36 mouse cellular contexts compared by ENCODE assay signal in the genomic region with DNA sequence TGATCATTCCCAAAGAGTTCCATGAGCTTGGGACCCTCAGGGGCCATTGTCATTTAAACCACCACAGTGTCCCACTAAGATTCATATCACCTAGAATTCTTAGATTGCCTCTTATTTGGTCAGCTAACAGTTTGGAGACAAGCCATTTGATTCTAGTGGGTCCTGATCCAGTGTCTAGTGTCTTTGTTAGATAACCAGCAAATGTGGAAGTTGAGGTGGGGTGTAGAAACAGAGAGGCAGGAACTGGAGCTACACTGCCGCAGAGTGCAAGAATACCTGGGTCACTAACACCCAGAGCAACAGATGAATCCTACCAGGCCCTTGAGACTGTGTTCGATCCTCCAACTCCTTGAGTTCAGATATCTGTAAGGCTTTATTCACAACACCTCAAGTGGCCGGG. TPM values are rescaled to one million over a fixed set of nuclear protein-coding genes. Genes with fewer than 3 reads are reported as not detected.
"Had no signal": no experiment of that assay in that cellular context is flagged by ENCODE, and none has a peak within 500 bp of the region (broad histone marks: within the 10 kb centered on the region; RNA-seq: fewer than 3 reads in every experiment).

No protein-coding gene starts in this region.

- DNase-seq: cerebellum, adult 9-11 months; cerebellum, postnatal 10 days; cerebellum, postnatal 14 days; cerebellum, postnatal 25 days; cerebellum, postnatal 36 days; embryo, embryonic 11 days; forebrain, postnatal 0 days; gastrocnemius, adult 2 months; gastrocnemius, postnatal 10 days; gastrocnemius, postnatal 14 days; gastrocnemius, postnatal 25 days; gastrocnemius, postnatal 36 days; heart, adult 11 months; heart, adult 18-20 months; heart, adult 2 months had no signal

- H3K4me2 ChIP-seq: embryonic facial prominence, embryonic 12.5 days; embryonic facial prominence, embryonic 13.5 days; embryonic facial prominence, embryonic 15.5 days; forebrain, embryonic 12.5 days; forebrain, embryonic 13.5 days; forebrain, embryonic 15.5 days had no signal

- H3K36me3 ChIP-seq: embryonic facial prominence, embryonic 10.5 days; embryonic facial prominence, embryonic 12.5 days; embryonic facial prominence, embryonic 13.5 days; embryonic facial prominence, embryonic 15.5 days; forebrain, embryonic 10.5 days; forebrain, embryonic 12.5 days; forebrain, embryonic 15.5 days had no signal

- ATAC-seq: forebrain, embryonic 13.5 days; forebrain, embryonic 14.5 days; forebrain, embryonic 15.5 days; forebrain, embryonic 16.5 days; forebrain, postnatal 0 days had no signal

- H3K27ac ChIP-seq: embryonic facial prominence, embryonic 10.5 days; embryonic facial prominence, embryonic 12.5 days; embryonic facial prominence, embryonic 13.5 days; embryonic facial prominence, embryonic 15.5 days; forebrain, embryonic 10.5 days; forebrain, embryonic 12.5 days; forebrain, embryonic 13.5 days; forebrain, embryonic 15.5 days; gastrocnemius, adult 2 months; heart, adult 2 months had no signal

- H3K9me3 ChIP-seq: embryonic facial prominence, embryonic 10.5 days; embryonic facial prominence, embryonic 12.5 days; embryonic facial prominence, embryonic 13.5 days; embryonic facial prominence, embryonic 15.5 days; forebrain, embryonic 10.5 days; forebrain, embryonic 12.5 days; forebrain, embryonic 13.5 days; forebrain, embryonic 15.5 days had no signal

- H3K9ac ChIP-seq: embryonic facial prominence, embryonic 12.5 days; embryonic facial prominence, embryonic 13.5 days; embryonic facial prominence, embryonic 15.5 days; forebrain, embryonic 12.5 days; forebrain, embryonic 13.5 days; forebrain, embryonic 15.5 days; forebrain, postnatal 0 days had no signal

- H3K4me3 ChIP-seq: embryonic facial prominence, embryonic 10.5 days; embryonic facial prominence, embryonic 12.5 days; embryonic facial prominence, embryonic 13.5 days; embryonic facial prominence, embryonic 15.5 days; erythroblast, embryonic 14.5 days; forebrain, embryonic 10.5 days; forebrain, embryonic 12.5 days; forebrain, embryonic 13.5 days; forebrain, embryonic 15.5 days; gastrocnemius, adult 2 months; heart, adult 2 months had no signal

- H3K27me3 ChIP-seq: forebrain, embryonic 13.5 days; forebrain, embryonic 15.5 days had no signal

RNA-seq across cellular contexts. Expression of gene 1700016D06Rik, which starts 4.7 kb away (rescaled TPM):
- total RNA-seq: common myeloid progenitor, adult 5-6 weeks; forebrain, postnatal 0 days; gastrocnemius, adult 18-20 months; gastrocnemius, adult 2 months; gastrocnemius, adult 8-10 months; gastrocnemius, postnatal 10 days; gastrocnemius, postnatal 14 days; gastrocnemius, postnatal 25 days; gastrocnemius, postnatal 36 days; gastrocnemius, postnatal 4 days; granulocyte monocyte progenitor cell, adult 5-6 weeks; heart, adult 18-20 months; heart, adult 2 months; heart, adult 8-10 months had no signal
- polyA plus RNA-seq: cortical plate, adult 2 months; embryonic facial prominence, embryonic 10.5 days; embryonic facial prominence, embryonic 11.5 days; embryonic facial prominence, embryonic 12.5 days; embryonic facial prominence, embryonic 13.5 days; embryonic facial prominence, embryonic 15.5 days; erythroblast, embryonic 14.5 days; forebrain, embryonic 10.5 days; forebrain, embryonic 11.5 days; forebrain, embryonic 12.5 days; forebrain, embryonic 13.5 days; forebrain, embryonic 14.5 days; frontal cortex, adult 2 months; heart, adult 2 months had no signal
